Mouse (Mus musculus): ENCODE results near the gene Trh.

Gene Trh

GRCm38 (mm10) chr6:92244591-92244990, at the start of gene Trh:
Trh (minus strand) TSS chr6:92244650.
- DNase-seq (ENCODE audit: low spot score in 2 of 2): no peak

- DNase-seq (ENCODE audit: low spot score in 2 of 2): no peak
These were observed 46.4 kb upstream of the Trh start for GRCm38 (mm10) chr6:92290826-92291225.

GRCm38 (mm10) chr6:92286889-92287288, 42.4 kb upstream of the Trh start:
- DNase-seq (ENCODE audit: low spot score in 2 of 2): no peak

GRCm38 (mm10) chr6:92286258-92286888, 41.9 kb upstream of the Trh start:
- DNase-seq (ENCODE audit: low spot score in 2 of 2): peak in 1 of 2 experiments; percentile 80

GRCm38 (mm10) chr6:92285559-92285958, 41.1 kb upstream of the Trh start:
- DNase-seq (ENCODE audit: low spot score in 2 of 2): no peak

GRCm38 (mm10) chr6:92277179-92277578, 32.7 kb upstream of the Trh start:
- no peak for DNase-seq (ENCODE audit: low spot score in 2 of 2)

- no peak for DNase-seq (ENCODE audit: low spot score in 2 of 2)
These were observed 29.3 kb upstream of the Trh start for GRCm38 (mm10) chr6:92273652-92274322.

GRCm38 (mm10) chr6:92272601-92273000, 28.2 kb upstream of the Trh start:
- DNase-seq (ENCODE audit: low spot score in 2 of 2): no peak

- peak in 1 of 2 experiments; percentile 78 for DNase-seq (ENCODE audit: low spot score in 2 of 2)
These were observed 24.6 kb upstream of the Trh start for GRCm38 (mm10) chr6:92269019-92269418.

- DNase-seq (ENCODE audit: low spot score in 2 of 2): no peak
These were observed 23.6 kb upstream of the Trh start for GRCm38 (mm10) chr6:92268001-92268400.

GRCm38 (mm10) chr6:92261162-92261843, 16.9 kb upstream of the Trh start:
- no peak for DNase-seq (ENCODE audit: low spot score in 2 of 2)

- DNase-seq (ENCODE audit: low spot score in 2 of 2): no peak
These were observed 10.9 kb upstream of the Trh start for GRCm38 (mm10) chr6:92255346-92255745.

- DNase-seq (ENCODE audit: low spot score in 2 of 2): no peak
These were observed 8.9 kb upstream of the Trh start for GRCm38 (mm10) chr6:92253253-92253870.

GRCm38 (mm10) chr6:92247215-92247919, 2.9 kb upstream of the Trh start:
- DNase-seq (ENCODE audit: low spot score in 2 of 2): no peak

- no peak for DNase-seq (ENCODE audit: low spot score in 2 of 2)
These were observed 1.9 kb upstream of the Trh start for GRCm38 (mm10) chr6:92246335-92246734.

- peak in 1 of 2 experiments; percentile 60 for DNase-seq (ENCODE audit: low spot score in 2 of 2)
These were observed 3.1 kb downstream of the Trh start for GRCm38 (mm10) chr6:92241178-92241906.

GRCm38 (mm10) chr6:92235036-92235435, 9.4 kb downstream of the Trh start:
- no peak for DNase-seq (ENCODE audit: low spot score in 2 of 2)

- no peak for DNase-seq (ENCODE audit: low spot score in 2 of 2)
These were observed 12.7 kb downstream of the Trh start for GRCm38 (mm10) chr6:92231762-92232161.

- no peak for DNase-seq (ENCODE audit: low spot score in 2 of 2)
These were observed 13.1 kb downstream of the Trh start for GRCm38 (mm10) chr6:92231356-92231755.

- no peak for DNase-seq (ENCODE audit: low spot score in 2 of 2)
These were observed 14.9 kb downstream of the Trh start for GRCm38 (mm10) chr6:92229586-92229985.

- no peak for DNase-seq (ENCODE audit: low spot score in 2 of 2)
These were observed 15.3 kb downstream of the Trh start for GRCm38 (mm10) chr6:92229103-92229502.

Measured in left cerebral cortex, adult 9 months (tissue).